Mouse (Mus musculus): ENCODE measurements at regions not wholly inside any gene's neighbourhood (a gene's known extent, or its start where the extent isn't known, plus 50 kb on each side); places are given as distances from the start of the nearest gene placed in this dataset.

DNA sequence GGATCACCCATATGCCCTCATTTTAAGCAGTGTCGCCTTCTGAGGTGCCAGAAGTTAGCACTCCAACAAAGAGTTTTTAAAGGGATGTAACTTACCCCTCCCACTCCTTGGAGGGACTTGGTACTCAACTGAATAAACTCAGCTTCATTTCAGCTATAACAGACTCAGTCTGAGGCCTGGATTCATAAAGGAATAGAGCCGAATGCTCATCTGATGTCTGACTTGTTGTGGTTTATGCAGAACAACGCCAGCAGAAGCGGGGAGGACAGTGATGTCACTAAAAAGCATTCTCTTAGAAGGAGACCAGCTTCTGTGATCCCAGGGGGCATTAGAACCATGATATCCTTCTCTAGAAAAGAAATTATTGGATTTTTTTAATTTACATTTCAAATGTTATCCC is 409.0 kb upstream of the Jarid2 start:
- no peak overlapping the region for H3K27ac ChIP-seq (ENCODE audit: control insufficient read depth, insufficient read depth, low read depth, low read length, poor library complexity)
- 73% methylated on average over 4 of the region's 4 CpGs for WGBS
- TF ChIP-seq CTCF (IDR thresholded peaks at IDR 0.05; ENCODE audit: control insufficient read depth, insufficient read depth, low read length) (no peak), POLR2A (IDR thresholded peaks at IDR 0.05; ENCODE audit: borderline replicate concordance, control insufficient read depth, low read depth, low read length) (no peak)
- no peaks in the 10 kb centered on the region for H3K4me1 ChIP-seq (ENCODE audit: control insufficient read depth, insufficient read depth, low read length)
- H3K4me3 ChIP-seq (replicated peaks; ENCODE audit: control insufficient read depth, low read depth, low read length) = no peak overlapping the region

DNA sequence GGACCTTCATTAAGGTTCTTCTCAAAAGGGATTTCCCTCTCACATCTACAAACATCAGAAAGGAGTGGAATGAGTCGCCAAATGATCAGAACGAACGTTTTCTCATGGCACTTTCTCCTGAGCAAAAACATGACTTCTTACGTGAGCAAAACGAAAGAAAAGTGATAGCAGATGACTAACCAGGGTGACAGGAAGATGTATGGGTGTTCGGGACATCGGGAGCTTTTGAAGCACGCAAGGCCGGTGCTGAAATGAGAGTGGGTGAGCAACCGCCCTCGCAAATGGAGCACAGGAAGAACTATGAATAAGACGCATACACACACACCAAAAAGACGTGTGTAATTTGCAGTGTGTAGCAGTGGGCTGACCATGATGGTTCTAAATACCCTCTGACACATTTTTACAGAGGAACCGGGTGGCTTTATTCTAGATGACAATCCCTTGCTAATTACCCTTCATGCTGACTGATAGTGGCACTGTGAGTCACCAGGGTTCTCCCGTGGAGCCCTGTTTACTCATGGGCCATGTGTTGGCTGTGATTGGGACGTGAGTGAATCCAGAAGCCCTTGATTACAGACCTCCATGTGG is 408.2 kb upstream of the Jarid2 start:
- Histone ChIP-seq H3K27ac (ENCODE audit: control insufficient read depth, insufficient read depth, low read depth, low read length, poor library complexity) (no peak overlapping the region), H3K4me3 (replicated peaks; ENCODE audit: control insufficient read depth, low read depth, low read length) (no peak overlapping the region), H3K4me1 (ENCODE audit: control insufficient read depth, insufficient read depth, low read length) (no peaks in the 10 kb centered on the region)
- TF ChIP-seq CTCF (IDR thresholded peaks at IDR 0.05; ENCODE audit: control insufficient read depth, insufficient read depth, low read length) = no peak
- 83% methylated on average over 16 of the region's 16 CpGs for WGBS

DNA sequence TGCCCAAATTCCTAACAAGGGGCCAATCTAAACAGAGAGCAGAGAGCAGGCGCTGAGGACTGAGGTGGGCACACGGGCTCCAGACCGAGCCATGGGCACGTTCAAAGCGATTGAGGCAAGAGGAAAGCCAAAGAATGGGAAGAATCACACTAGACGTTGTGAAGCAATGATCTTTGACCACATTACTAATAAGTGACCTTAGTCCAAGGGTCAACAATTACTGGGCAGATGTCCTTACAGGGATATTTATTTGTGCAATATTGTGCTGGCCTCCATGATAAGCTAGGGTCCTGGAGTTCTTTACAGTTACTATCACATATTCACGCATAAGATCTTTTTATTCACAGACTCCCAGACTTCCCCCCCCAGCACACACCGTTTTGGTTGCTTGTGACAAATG is 400.9 kb upstream of the Jarid2 start:
- Histone ChIP-seq H3K4me3 (replicated peaks; ENCODE audit: control insufficient read depth, low read depth, low read length) (no peak overlapping the region), H3K4me1 (ENCODE audit: control insufficient read depth, insufficient read depth, low read length) (no peaks in the 10 kb centered on the region), H3K27ac (ENCODE audit: control insufficient read depth, insufficient read depth, low read depth, low read length, poor library complexity) (no peak overlapping the region)
- TF ChIP-seq POLR2A (IDR thresholded peaks at IDR 0.05; ENCODE audit: borderline replicate concordance, control insufficient read depth, low read depth, low read length) = no peak
- no peak for TF ChIP-seq CTCF (IDR thresholded peaks at IDR 0.05; ENCODE audit: control insufficient read depth, insufficient read depth, low read length)
- WGBS = 77% methylated on average over 8 of the region's 8 CpGs

DNA sequence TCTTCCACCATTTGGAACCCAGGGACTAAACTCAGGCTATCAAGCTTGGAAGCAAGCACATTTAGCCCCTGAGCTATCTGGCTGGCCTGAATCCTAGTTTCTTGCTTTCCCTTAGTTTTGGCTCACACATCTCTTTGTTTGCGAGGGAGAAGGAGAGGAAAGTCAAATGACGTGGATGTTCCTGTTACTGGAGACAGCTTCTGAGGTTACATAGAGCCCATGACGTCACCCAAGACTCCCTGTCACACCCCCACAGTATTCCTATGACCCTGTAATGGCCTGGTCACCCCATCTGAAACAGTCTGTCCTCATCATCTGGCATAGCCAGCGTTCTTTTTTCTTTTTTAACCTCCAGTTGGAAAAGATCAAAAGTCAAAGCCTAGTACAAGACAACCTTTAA is 400.1 kb upstream of the Jarid2 start:
- WGBS = 73% methylated on average over 4 of the region's 4 CpGs
- TF ChIP-seq CTCF (IDR thresholded peaks at IDR 0.05; ENCODE audit: control insufficient read depth, insufficient read depth, low read length) = no peak
- TF ChIP-seq POLR2A (IDR thresholded peaks at IDR 0.05; ENCODE audit: borderline replicate concordance, control insufficient read depth, low read depth, low read length) = no peak

DNA sequence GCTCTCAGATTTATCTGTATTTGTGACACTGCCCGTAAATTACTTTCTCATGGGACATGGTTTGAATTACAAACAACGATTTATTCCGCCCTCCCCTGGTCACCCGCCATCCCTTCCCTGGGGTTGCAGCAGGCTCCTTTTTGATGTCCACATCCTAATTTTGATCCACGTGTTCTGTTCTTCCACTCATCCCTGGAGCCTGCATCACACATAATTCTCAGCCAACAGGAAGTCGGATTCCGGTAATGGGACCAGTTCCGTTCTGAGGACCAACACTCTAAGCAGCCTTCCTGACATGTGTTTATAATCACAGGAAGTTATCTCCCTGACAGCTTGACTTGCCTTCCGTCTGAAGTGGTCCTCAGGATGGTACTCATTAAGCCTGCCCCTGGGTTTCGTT is 399.6 kb upstream of the Jarid2 start:
- 74% methylated on average over 10 of the region's 10 CpGs for whole genome bisulfite sequencing
- no peak overlapping the region for H3K4me3 ChIP-seq (replicated peaks; ENCODE audit: control insufficient read depth, low read depth, low read length)
- TF ChIP-seq CTCF (IDR thresholded peaks at IDR 0.05; ENCODE audit: control insufficient read depth, insufficient read depth, low read length) (no peak), POLR2A (IDR thresholded peaks at IDR 0.05; ENCODE audit: borderline replicate concordance, control insufficient read depth, low read depth, low read length) (no peak)
- no peaks in the 10 kb centered on the region for H3K4me1 ChIP-seq (ENCODE audit: control insufficient read depth, insufficient read depth, low read length)
- no peak overlapping the region for H3K27ac ChIP-seq (ENCODE audit: control insufficient read depth, insufficient read depth, low read depth, low read length, poor library complexity)

More for the DNA sequence above, 400.1 kb upstream of the Jarid2 start:
- Histone ChIP-seq H3K4me1 (ENCODE audit: control insufficient read depth, insufficient read depth, low read length) (no peaks in the 10 kb centered on the region), H3K27ac (ENCODE audit: control insufficient read depth, insufficient read depth, low read depth, low read length, poor library complexity) (no peak overlapping the region), H3K4me3 (replicated peaks; ENCODE audit: control insufficient read depth, low read depth, low read length) (no peak overlapping the region)

DNA sequence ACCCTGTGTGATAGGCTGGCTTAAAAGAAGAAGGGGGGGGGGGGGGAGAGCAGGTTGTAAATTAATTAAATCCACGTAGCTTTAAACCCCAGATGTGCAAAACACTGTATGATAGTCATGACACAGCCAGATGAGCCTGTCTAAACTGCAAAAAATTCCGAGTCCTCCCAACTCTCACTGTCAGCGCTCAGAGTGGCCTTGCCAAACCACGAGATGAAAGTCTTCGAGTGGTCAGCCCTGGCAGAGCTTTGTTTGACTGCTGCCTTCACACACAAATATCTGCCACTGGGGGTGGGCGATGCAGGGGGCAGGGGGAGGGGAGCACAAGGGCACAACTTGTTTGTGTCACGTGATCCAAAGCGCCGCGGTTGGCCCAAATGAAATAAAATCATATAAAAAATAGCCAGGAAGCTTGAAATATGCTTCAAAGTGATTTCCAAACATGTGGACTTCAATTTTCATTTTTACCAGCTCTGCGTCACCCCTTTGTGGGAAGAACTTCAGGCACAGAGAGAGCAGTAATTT is 396.5 kb upstream of the Jarid2 start:
- Histone ChIP-seq H3K27ac (ENCODE audit: control insufficient read depth, insufficient read depth, low read depth, low read length, poor library complexity) (no peak overlapping the region), H3K4me1 (ENCODE audit: control insufficient read depth, insufficient read depth, low read length) (no peaks in the 10 kb centered on the region), H3K4me3 (replicated peaks; ENCODE audit: control insufficient read depth, low read depth, low read length) (no peak overlapping the region)
- TF ChIP-seq CTCF (IDR thresholded peaks at IDR 0.05; ENCODE audit: control insufficient read depth, insufficient read depth, low read length) (no peak), POLR2A (IDR thresholded peaks at IDR 0.05; ENCODE audit: borderline replicate concordance, control insufficient read depth, low read depth, low read length) (no peak)
- 69% methylated on average over 11 of the region's 11 CpGs for WGBS

GRCm38 (mm10) chr13:44339061-44339741 is 390.1 kb upstream of the Jarid2 start:
- H3K27ac ChIP-seq (ENCODE audit: control insufficient read depth, insufficient read depth, low read depth, low read length, poor library complexity) = no peak overlapping the region
- TF ChIP-seq POLR2A (IDR thresholded peaks at IDR 0.05; ENCODE audit: borderline replicate concordance, control insufficient read depth, low read depth, low read length) = no peak
- TF ChIP-seq CTCF (IDR thresholded peaks at IDR 0.05; ENCODE audit: control insufficient read depth, insufficient read depth, low read length) = no peak

GRCm38 (mm10) chr13:44345094-44345493 is 384.2 kb upstream of the Jarid2 start:
- H3K27ac ChIP-seq (ENCODE audit: control insufficient read depth, insufficient read depth, low read depth, low read length, poor library complexity) = no peak overlapping the region
- no peak overlapping the region for H3K4me3 ChIP-seq (replicated peaks; ENCODE audit: control insufficient read depth, low read depth, low read length)
- peaks cover 2% of the 10 kb centered on the region for H3K4me1 ChIP-seq (ENCODE audit: control insufficient read depth, insufficient read depth, low read length)
- 90% methylated on average over 6 of the region's 6 CpGs for WGBS
- TF ChIP-seq CTCF (IDR thresholded peaks at IDR 0.05; ENCODE audit: control insufficient read depth, insufficient read depth, low read length) = no peak
- no peak for TF ChIP-seq POLR2A (IDR thresholded peaks at IDR 0.05; ENCODE audit: borderline replicate concordance, control insufficient read depth, low read depth, low read length)

More at GRCm38 (mm10) chr13:44339061-44339741, 390.1 kb upstream of the Jarid2 start:
- H3K4me3 ChIP-seq (replicated peaks; ENCODE audit: control insufficient read depth, low read depth, low read length) = no peak overlapping the region
- no peaks in the 10 kb centered on the region; the same call in 1 of the 2 replicates for H3K4me1 ChIP-seq (ENCODE audit: control insufficient read depth, insufficient read depth, low read length)
- WGBS = 28% methylated on average over 6 of the region's 6 CpGs

All from bone marrow, adult 2 months (tissue).